Mouse (Mus musculus) megakaryocyte, embryonic 14.5 days (primary cell): Measurements from ENCODE around the gene Gm28043. TPM values are rescaled to one million over a fixed set of nuclear protein-coding genes. Genes with fewer than 3 reads are reported as not detected.
A peak's percentile ranks its signal among the peaks of the same experiment; 100 is the strongest.
"Not testable (repeated sequence)": the region's sequence is repeated elsewhere in the genome, so short reads cannot be mapped to it uniquely, and the experiment has no call there.

Experiments
- H3K27me3 ChIP-seq: replicated peaks from 2 replicates; pipeline ENCODE3; 2012; ENCODE audit warnings: inconsistent platforms
- H3K36me3 ChIP-seq: replicated peaks from 2 replicates; pipeline ENCODE3; 2012; ENCODE audit warnings: low read length, inconsistent platforms, mixed read lengths
- H3K4me1 ChIP-seq: 2 replicates; pipeline ENCODE4 v1.6.1; 2012; ENCODE audit warnings: inconsistent platforms
- H3K4me3 ChIP-seq: replicated peaks from 2 replicates; pipeline ENCODE3; 2012; ENCODE audit warnings: moderate library complexity, mild to moderate bottlenecking, inconsistent platforms
- H3K9me3 ChIP-seq: 2 replicates; pipeline ENCODE4 v1.6.1; 2012; ENCODE audit warnings: inconsistent platforms
- FLI1 ChIP-seq: IDR thresholded peaks from 2 replicates; pipeline ENCODE4 v1.6.1; 2012; ENCODE audit warnings: low read length, inconsistent platforms, mixed read lengths
- GATA1 ChIP-seq: IDR thresholded peaks from 3 replicates; pipeline ENCODE4 v1.6.1; 2012; ENCODE audit warnings: mixed read lengths, low read length, inconsistent platforms, borderline replicate concordance
- polyA plus RNA-seq: library from polyadenylated mRNA; stranded (reverse); fragments of >175 nt; gene quantifications from 2 replicates; pipeline ENCODE4 v1.2.3, GENCODE M21; 2012; ENCODE audit warnings: low replicate concordance; ENCODE audit not compliant: insufficient read depth

Gene Gm28043
- polyA plus RNA-seq, 1 experiment = not detected

- no peaks in the 10 kb centered on the region for H3K27me3 ChIP-seq
- peaks cover 57% of the 10 kb centered on the region for H3K4me1 ChIP-seq
- H3K9me3 ChIP-seq = no peaks in the 10 kb centered on the region
- H3K36me3 ChIP-seq = peaks cover 79% of the 10 kb centered on the region
- no peak for TF ChIP-seq GATA1
- TF ChIP-seq FLI1 = no peak
- no peak overlapping the region for H3K4me3 ChIP-seq
These were observed 94.1 kb downstream of the Gm28043 start for GRCm38 (mm10) chr17:29708783-29709182.

GRCm38 (mm10) chr17:29710562-29711044 is 95.9 kb downstream of the Gm28043 start:
- H3K4me1 ChIP-seq = peaks cover 46% of the 10 kb centered on the region
- TF ChIP-seq GATA1 (no peak), FLI1 (no peak)

GRCm38 (mm10) chr17:29711076-29711744 is 96.5 kb downstream of the Gm28043 start:
- peaks cover 52% of the 10 kb centered on the region for H3K4me1 ChIP-seq
- no peaks in the 10 kb centered on the region for H3K9me3 ChIP-seq
- TF ChIP-seq FLI1 (no peak), GATA1 (no peak)
- H3K27me3 ChIP-seq = no peaks in the 10 kb centered on the region
- peaks cover 65% of the 10 kb centered on the region for H3K36me3 ChIP-seq
- H3K4me3 ChIP-seq = no peak overlapping the region

More at GRCm38 (mm10) chr17:29710562-29711044, 95.9 kb downstream of the Gm28043 start:
- H3K36me3 ChIP-seq = peaks cover 72% of the 10 kb centered on the region
- no peaks in the 10 kb centered on the region for H3K9me3 ChIP-seq
- no peak overlapping the region for H3K4me3 ChIP-seq
- no peaks in the 10 kb centered on the region for H3K27me3 ChIP-seq

- Histone ChIP-seq H3K36me3 (peaks cover 59% of the 10 kb centered on the region), H3K27me3 (no peaks in the 10 kb centered on the region), H3K4me1 (peaks cover 58% of the 10 kb centered on the region), H3K4me3 (no peak overlapping the region), H3K9me3 (no peaks in the 10 kb centered on the region)
- no peak for TF ChIP-seq GATA1
- TF ChIP-seq FLI1 = no peak
These were observed 97.2 kb downstream of the Gm28043 start for GRCm38 (mm10) chr17:29711745-29712431.

- H3K9me3 ChIP-seq = no peaks in the 10 kb centered on the region
- no peak for TF ChIP-seq FLI1
- TF ChIP-seq GATA1 = no peak
- H3K27me3 ChIP-seq = no peaks in the 10 kb centered on the region
- no peak overlapping the region for H3K4me3 ChIP-seq
- peaks cover 60% of the 10 kb centered on the region for H3K4me1 ChIP-seq
- peaks cover 52% of the 10 kb centered on the region for H3K36me3 ChIP-seq
These were observed 97.9 kb downstream of the Gm28043 start for GRCm38 (mm10) chr17:29712565-29712964.

- Histone ChIP-seq H3K4me1 (peaks cover 49% of the 10 kb centered on the region), H3K36me3 (peaks cover 44% of the 10 kb centered on the region)
- not testable (repeated sequence) for H3K27me3 ChIP-seq, H3K9me3 ChIP-seq, H3K4me3 ChIP-seq
These were observed 99.1 kb downstream of the Gm28043 start for GRCm38 (mm10) chr17:29713734-29714133.

GRCm38 (mm10) chr17:29716732-29717445 is 102.2 kb downstream of the Gm28043 start, which contains the start of gene Ccdc167:
Gene Ccdc167, minus strand, starts transcription at chr17:29717044.
- Histone ChIP-seq H3K9me3 (peaks cover 4% of the 10 kb centered on the region), H3K27me3 (peaks cover 13% of the 10 kb centered on the region), H3K4me1 (peaks cover 20% of the 10 kb centered on the region), H3K36me3 (peaks cover 17% of the 10 kb centered on the region), H3K4me3 (peak within 1 kb of the TSS; percentile 92)
- TF ChIP-seq GATA1 (no peak), FLI1 (no peak)

GRCm38 (mm10) chr17:29718660-29719059 is 104.0 kb downstream of the Gm28043 start:
- H3K36me3 ChIP-seq = peaks cover 11% of the 10 kb centered on the region
- H3K4me3 ChIP-seq = no peak overlapping the region
- H3K27me3 ChIP-seq = peaks cover 14% of the 10 kb centered on the region
- peaks cover 20% of the 10 kb centered on the region for H3K4me1 ChIP-seq
- no peak for TF ChIP-seq FLI1
- TF ChIP-seq GATA1 = no peak
- H3K9me3 ChIP-seq = peaks cover 8% of the 10 kb centered on the region

- Histone ChIP-seq H3K27me3 (peaks cover 19% of the 10 kb centered on the region), H3K4me3 (no peak overlapping the region), H3K36me3 (peaks cover 2% of the 10 kb centered on the region), H3K9me3 (peaks cover 8% of the 10 kb centered on the region), H3K4me1 (peaks cover 20% of the 10 kb centered on the region)
- TF ChIP-seq FLI1 = no peak
- no peak for TF ChIP-seq GATA1
These were observed 105.2 kb downstream of the Gm28043 start for GRCm38 (mm10) chr17:29719628-29720575.
